Mouse (Mus musculus): ENCODE results near the gene Tmc5. TPM values are rescaled to one million over a fixed set of nuclear protein-coding genes. Genes with fewer than 3 reads are reported as not detected.

Gene Tmc5
- total and polyA plus RNA-seq, 2 experiments from 2014 or later = 0.14 TPM; not detected in 1

DNA sequence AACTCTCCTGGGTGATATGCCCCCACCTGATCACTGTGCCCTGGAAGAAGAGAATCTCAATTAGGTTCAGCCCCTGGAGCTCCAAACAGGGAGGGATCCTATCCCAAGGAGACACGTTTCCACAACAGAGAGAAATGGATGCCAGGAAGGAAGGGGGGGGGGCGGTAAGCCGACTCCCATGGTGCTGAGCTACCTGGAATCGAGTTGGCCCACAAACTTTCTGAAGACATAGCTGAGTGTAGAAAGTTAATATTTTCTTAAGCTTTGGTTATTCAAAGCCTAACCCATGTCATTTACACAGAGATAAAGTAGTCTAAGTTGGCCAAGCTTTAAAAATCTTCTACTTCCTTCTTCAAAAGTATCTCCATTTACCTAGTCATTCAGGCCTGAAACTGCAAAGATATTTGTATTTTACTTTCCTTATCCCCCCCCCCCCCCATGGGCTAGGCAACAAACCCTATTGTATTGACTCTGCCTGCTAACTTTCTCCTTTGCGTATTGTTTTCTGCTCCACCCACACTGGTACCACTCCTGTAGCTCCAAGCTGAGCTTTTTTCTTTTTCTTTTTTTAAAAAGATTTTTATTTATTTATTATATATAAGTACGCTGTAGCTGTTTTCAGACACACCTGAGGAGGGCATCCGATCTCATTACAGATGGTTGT, 23.3 kb downstream of the Tmc5 start:
- 81% methylated on average over 7 of the region's 7 CpGs for WGBS
- DNase-seq (ENCODE audit: low spot score) = no peak
- Histone ChIP-seq H3K4me3 (ENCODE audit: low read depth, low read length) (no peak overlapping the region), H3K9ac (replicated peaks; ENCODE audit: low read depth, low read length) (no peak overlapping the region), H3K27ac (ENCODE audit: low read depth) (no peak overlapping the region), H3K27me3 (ENCODE audit: control insufficient read depth, insufficient read depth, low read length) (0 out of 2 replicates have a peak, but pooled peaks cover 8% of the 10 kb centered on the region), H3K4me2 (ENCODE audit: low read depth, low read length) (no peak overlapping the region), H3K4me1 (ENCODE audit: control insufficient read depth, insufficient read depth) (no peaks in the 10 kb centered on the region), H3K36me3 (replicated peaks; ENCODE audit: control insufficient read depth, insufficient read depth, low read length) (no peaks in the 10 kb centered on the region), H3K9me3 (replicated peaks; ENCODE audit: control insufficient read depth, low read length) (no peaks in the 10 kb centered on the region)
- no peak for ATAC-seq (ENCODE audit: insufficient read depth, low read depth)
- no peak for TF ChIP-seq EP300 (IDR thresholded peaks at IDR 0.05; ENCODE audit: low read depth)
- no peak for TF ChIP-seq CTCF (IDR thresholded peaks at IDR 0.05; ENCODE audit: low read depth)

GRCm38 (mm10) chr7:118621094-118621493, 24.0 kb downstream of the Tmc5 start:
- TF ChIP-seq CTCF (IDR thresholded peaks at IDR 0.05; ENCODE audit: low read depth) = no peak
- no peak for TF ChIP-seq EP300 (IDR thresholded peaks at IDR 0.05; ENCODE audit: low read depth)
- DNase-seq (ENCODE audit: low spot score) = no peak
- ATAC-seq (ENCODE audit: insufficient read depth, low read depth) = no peak
- WGBS = 69% methylated on average over 6 of the region's 6 CpGs
- Histone ChIP-seq H3K4me2 (ENCODE audit: low read depth, low read length) (no peak overlapping the region), H3K4me1 (ENCODE audit: control insufficient read depth, insufficient read depth) (no peaks in the 10 kb centered on the region), H3K9ac (replicated peaks; ENCODE audit: low read depth, low read length) (no peak overlapping the region), H3K9me3 (replicated peaks; ENCODE audit: control insufficient read depth, low read length) (no peaks in the 10 kb centered on the region), H3K27ac (ENCODE audit: low read depth) (no peak overlapping the region), H3K27me3 (ENCODE audit: control insufficient read depth, insufficient read depth, low read length) (0 out of 2 replicates have a peak, but pooled peaks cover 8% of the 10 kb centered on the region), H3K4me3 (ENCODE audit: low read depth, low read length) (no peak overlapping the region), H3K36me3 (replicated peaks; ENCODE audit: control insufficient read depth, insufficient read depth, low read length) (no peaks in the 10 kb centered on the region)

GRCm38 (mm10) chr7:118627550-118628298, 30.6 kb downstream of the Tmc5 start:
- Histone ChIP-seq H3K9ac (replicated peaks; ENCODE audit: low read depth, low read length) (no peak overlapping the region), H3K36me3 (replicated peaks; ENCODE audit: control insufficient read depth, insufficient read depth, low read length) (no peaks in the 10 kb centered on the region), H3K9me3 (replicated peaks; ENCODE audit: control insufficient read depth, low read length) (no peaks in the 10 kb centered on the region), H3K27ac (ENCODE audit: low read depth) (no peak overlapping the region), H3K4me1 (ENCODE audit: control insufficient read depth, insufficient read depth) (no peaks in the 10 kb centered on the region), H3K4me2 (ENCODE audit: low read depth, low read length) (no peak overlapping the region), H3K27me3 (ENCODE audit: control insufficient read depth, insufficient read depth, low read length) (0 out of 2 replicates have a peak, but pooled peaks cover 12% of the 10 kb centered on the region), H3K4me3 (ENCODE audit: low read depth, low read length) (no peak overlapping the region)
- 77% methylated on average over 12 of the region's 13 CpGs for WGBS
- TF ChIP-seq EP300 (IDR thresholded peaks at IDR 0.05; ENCODE audit: low read depth) = no peak
- no peak for TF ChIP-seq CTCF (IDR thresholded peaks at IDR 0.05; ENCODE audit: low read depth)
- ATAC-seq (ENCODE audit: insufficient read depth, low read depth) (no peak), DNase-seq (ENCODE audit: low spot score) (no peak)

DNA sequence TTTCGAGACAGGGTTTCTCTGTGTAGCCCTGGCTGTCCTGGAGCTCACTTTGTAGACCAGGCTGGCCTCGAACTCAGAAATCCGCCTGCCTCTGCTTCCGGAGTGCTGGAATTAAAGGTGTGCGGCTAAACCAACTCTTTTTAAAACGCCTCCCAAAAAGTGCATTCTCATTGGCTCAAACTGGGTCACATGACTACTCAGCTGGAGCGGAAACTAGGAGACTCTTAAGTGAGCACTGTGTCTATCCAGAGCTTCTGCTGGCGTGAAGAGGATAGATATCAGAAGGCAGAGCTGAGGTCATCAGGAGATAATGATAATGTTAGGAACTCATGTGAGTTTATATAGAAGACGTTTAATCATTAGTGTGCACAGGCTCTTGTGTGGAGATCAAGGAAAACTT, 36.0 kb downstream of the Tmc5 start:
- Histone ChIP-seq H3K4me1 (ENCODE audit: control insufficient read depth, insufficient read depth) (no peaks in the 10 kb centered on the region), H3K27me3 (ENCODE audit: control insufficient read depth, insufficient read depth, low read length) (no peaks in the 10 kb centered on the region), H3K9me3 (replicated peaks; ENCODE audit: control insufficient read depth, low read length) (no peaks in the 10 kb centered on the region), H3K27ac (ENCODE audit: low read depth) (no peak overlapping the region), H3K36me3 (replicated peaks; ENCODE audit: control insufficient read depth, insufficient read depth, low read length) (no peaks in the 10 kb centered on the region), H3K4me2 (ENCODE audit: low read depth, low read length) (no peak overlapping the region), H3K9ac (replicated peaks; ENCODE audit: low read depth, low read length) (no peak overlapping the region), H3K4me3 (ENCODE audit: low read depth, low read length) (no peak overlapping the region)
- no peak for TF ChIP-seq EP300 (IDR thresholded peaks at IDR 0.05; ENCODE audit: low read depth)
- TF ChIP-seq CTCF (IDR thresholded peaks at IDR 0.05; ENCODE audit: low read depth) = no peak
- DNase-seq (ENCODE audit: low spot score) (no peak), ATAC-seq (ENCODE audit: insufficient read depth, low read depth) (no peak)
- WGBS = 66% methylated on average over 9 of the region's 9 CpGs

- DNase-seq (ENCODE audit: low spot score) = no peak
- WGBS = 77% methylated on average over 7 of the region's 7 CpGs
Observed at GRCm38 (mm10) chr7:118633951-118634350, 36.9 kb downstream of the Tmc5 start.

More at GRCm38 (mm10) chr7:118633951-118634350, 36.9 kb downstream of the Tmc5 start:
- Histone ChIP-seq H3K4me3 (ENCODE audit: low read depth, low read length) (no peak overlapping the region), H3K9me3 (replicated peaks; ENCODE audit: control insufficient read depth, low read length) (no peaks in the 10 kb centered on the region), H3K9ac (replicated peaks; ENCODE audit: low read depth, low read length) (no peak overlapping the region), H3K4me2 (ENCODE audit: low read depth, low read length) (no peak overlapping the region), H3K27ac (ENCODE audit: low read depth) (no peak overlapping the region), H3K27me3 (ENCODE audit: control insufficient read depth, insufficient read depth, low read length) (no peaks in the 10 kb centered on the region), H3K36me3 (replicated peaks; ENCODE audit: control insufficient read depth, insufficient read depth, low read length) (no peaks in the 10 kb centered on the region), H3K4me1 (ENCODE audit: control insufficient read depth, insufficient read depth) (no peaks in the 10 kb centered on the region)
- TF ChIP-seq CTCF (IDR thresholded peaks at IDR 0.05; ENCODE audit: low read depth) (no peak), EP300 (IDR thresholded peaks at IDR 0.05; ENCODE audit: low read depth) (no peak)
- no peak for ATAC-seq (ENCODE audit: insufficient read depth, low read depth)

Measured in heart, postnatal 0 days (tissue).